Mouse (Mus musculus) spleen, embryonic (tissue): ENCODE data around the gene Nin.

Source experiments
- CTCF ChIA-PET: fragments of 350-600 bp; sonication (Branson Sonifier 250); formaldehyde crosslinking; loops from one replicate; lab custom pipeline; 2022; lab: Charles Lee

The Nin gene

DNA sequence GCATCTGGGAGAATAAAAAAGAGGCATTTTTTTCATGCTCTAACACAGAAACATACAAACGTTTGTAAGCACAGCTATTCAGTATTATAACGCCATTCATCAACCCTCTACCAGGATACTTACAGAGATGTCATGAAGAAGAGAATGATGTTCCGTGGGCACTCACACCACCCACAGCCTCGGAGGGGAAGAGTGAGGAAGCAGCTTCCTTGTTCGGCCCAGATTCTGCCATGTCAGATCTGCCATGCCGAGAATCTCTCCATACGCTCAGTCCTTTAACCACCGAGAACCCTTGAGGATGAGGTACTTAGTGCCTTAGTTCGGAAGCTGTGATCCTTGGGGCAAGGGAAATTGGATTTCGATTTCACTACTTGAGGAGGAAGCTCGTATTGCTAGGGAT, at the start of gene Nin:
Nin (minus strand) TSS at position 367 of the 400 bp plus-strand sequence.
- CTCF ChIA-PET = interaction anchor here (0.6 to 0.7 kb wide), 2 partner anchors 29 to 41 kb away, joined by 3 read pairs; no protein-coding TSS in a partner anchor

- CTCF ChIA-PET = interaction anchor here (0.7 kb wide), 1 partner anchor 872 kb away, joined by 3 read pairs; no protein-coding TSS in a partner anchor
Observed at GRCm38 (mm10) chr12:70161057-70161456, 47.5 kb upstream of the Nin start.

DNA sequence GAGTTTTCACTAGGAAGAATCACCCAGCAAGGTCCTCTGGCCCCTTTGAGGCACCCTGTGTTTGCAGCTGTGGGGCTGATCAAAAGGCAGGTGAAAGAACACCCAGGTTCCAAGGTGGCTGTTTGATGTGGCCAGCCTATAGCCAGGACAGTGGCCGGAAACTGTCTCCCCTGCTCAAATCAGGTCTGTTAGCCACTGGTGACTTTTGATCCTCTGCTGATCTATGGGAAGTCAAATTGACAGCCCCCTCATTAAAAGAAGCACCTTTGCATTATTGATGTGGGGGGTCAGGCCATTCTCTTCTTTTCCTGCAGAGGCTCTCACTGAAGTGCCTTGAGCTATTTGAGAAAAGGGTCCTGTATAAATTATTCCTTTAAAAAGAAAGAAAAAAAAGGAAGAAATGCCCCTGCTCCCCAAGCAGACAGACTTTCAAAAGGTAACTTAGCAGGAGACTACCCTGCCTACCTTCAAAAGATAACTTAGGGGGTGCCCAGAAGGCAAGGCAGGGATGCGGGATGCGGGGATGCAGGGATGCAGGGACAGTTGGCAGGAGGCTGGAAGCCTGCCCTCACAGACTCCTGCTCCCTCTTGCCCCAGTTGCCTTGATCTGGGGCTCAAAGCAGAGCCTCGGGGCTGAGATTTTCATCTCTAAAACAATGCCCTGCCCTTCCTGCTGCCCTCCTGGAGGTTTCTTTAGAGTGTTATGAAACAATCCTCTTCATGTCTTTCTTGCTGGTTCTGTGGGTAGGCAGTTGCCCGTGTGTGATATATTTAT, 44.0 kb upstream of the Nin start:
- CTCF ChIA-PET = no interaction called here

GRCm38 (mm10) chr12:70156222-70156621, 42.7 kb upstream of the Nin start:
- CTCF ChIA-PET = interaction anchor here (0.6 kb wide), 1 partner anchor 271 kb away, joined by 3 read pairs; no protein-coding TSS in a partner anchor

- CTCF ChIA-PET = no interaction called here
Observed at GRCm38 (mm10) chr12:70153842-70154241, 40.3 kb upstream of the Nin start, which contains the start of gene Abhd12b. Gene Abhd12b (plus strand): TSS chr12:70154142.

DNA sequence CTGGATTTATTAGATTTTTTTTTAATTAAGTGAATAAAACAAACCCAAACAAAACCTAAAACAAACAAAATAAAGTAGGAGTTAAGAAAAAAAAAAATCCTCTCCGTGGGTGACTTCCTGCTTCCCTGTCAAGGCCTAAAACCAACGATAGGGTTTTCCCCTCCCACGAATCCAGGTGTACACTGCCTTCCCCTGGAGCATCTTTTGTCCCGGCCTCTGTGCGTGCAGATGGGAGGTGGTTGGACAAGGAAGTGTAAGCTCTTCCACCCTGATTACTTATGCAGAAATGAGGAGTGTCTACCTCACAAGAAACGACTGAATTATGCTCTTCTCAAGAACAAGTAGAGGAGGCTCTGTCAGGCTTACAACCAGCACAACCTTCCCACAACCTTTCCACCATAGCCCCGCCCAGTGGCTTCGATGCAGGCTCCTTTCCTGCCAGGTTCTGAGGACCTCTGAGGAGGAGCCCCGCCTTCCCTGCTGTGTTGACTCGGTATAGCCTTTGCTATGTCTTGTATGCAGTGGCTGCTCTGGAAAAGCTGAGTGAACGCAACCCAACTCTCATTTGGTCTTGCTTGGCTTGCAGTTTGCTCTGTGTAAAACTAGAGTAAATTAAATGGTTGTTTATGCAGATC, 35.2 kb upstream of the Nin start:
- CTCF ChIA-PET = no interaction called here

GRCm38 (mm10) chr12:70147986-70148630, 34.6 kb upstream of the Nin start:
- CTCF ChIA-PET = no interaction called here

DNA sequence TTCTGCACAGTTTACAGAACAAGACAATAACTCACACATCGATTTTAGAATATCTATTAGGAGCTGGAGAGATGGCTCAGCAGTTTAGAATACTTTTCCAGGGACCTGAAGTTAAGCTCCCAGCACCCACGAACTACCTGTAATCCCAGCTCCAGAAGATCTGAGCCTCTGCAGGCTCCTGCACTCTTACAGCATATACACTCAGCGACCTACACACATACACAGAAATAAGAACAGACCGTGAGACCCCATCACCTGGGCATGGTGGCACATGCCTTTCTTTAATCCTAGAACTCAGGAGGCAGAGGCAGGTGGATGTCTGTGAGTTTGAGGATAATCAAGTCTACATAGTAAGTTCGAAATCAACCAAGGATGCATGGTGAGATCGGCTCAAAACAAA, 32.1 kb upstream of the Nin start:
- CTCF ChIA-PET = interaction anchor here (0.6 to 0.9 kb wide), 2 partner anchors 81 to 224 kb away, joined by 4 to 5 read pairs; no protein-coding TSS in a partner anchor

- CTCF ChIA-PET = interaction anchor here (0.7 to 0.9 kb wide), 3 partner anchors 56 to 239 kb away, joined by 3 to 5 read pairs (median 3); no protein-coding TSS in a partner anchor
Observed at GRCm38 (mm10) chr12:70144637-70145448, 31.3 kb upstream of the Nin start.

- CTCF ChIA-PET = interaction anchor here (0.7 kb wide), 1 partner anchor 240 kb away, joined by 3 read pairs; no protein-coding TSS in a partner anchor
Observed at GRCm38 (mm10) chr12:70144106-70144587, 30.6 kb upstream of the Nin start.

DNA sequence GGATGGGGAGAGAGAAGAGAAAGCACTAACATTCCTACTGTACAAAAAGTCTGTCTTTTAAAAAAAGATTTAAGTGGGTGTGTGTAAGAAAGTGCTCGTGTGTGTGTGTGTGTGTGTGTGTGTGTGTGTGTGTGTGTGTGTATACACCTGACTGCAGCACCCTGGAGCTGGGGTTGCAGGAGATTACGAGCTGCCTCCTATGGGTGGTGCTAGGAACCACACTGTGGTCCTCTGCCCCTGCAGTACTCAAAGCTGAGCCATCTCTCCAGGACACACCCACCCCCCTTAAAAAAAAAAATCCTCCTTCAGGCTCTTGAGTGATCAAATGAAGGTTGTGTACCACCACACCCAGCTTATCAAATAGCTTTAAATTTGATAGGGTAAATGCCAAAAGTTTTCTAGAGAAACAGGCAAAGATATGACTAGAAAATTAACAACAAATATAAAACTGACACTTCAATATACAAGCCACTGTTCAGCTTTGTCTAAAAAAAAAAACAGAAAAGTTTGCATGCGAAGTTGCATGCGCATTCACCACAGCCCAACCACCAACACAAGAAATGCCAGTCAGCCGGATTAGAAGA, 27.6 kb upstream of the Nin start:
- CTCF ChIA-PET = interaction anchor here (0.5 to 0.9 kb wide), 2 partner anchors 10 to 57 kb away, joined by 3 to 4 read pairs; no protein-coding TSS in a partner anchor

DNA sequence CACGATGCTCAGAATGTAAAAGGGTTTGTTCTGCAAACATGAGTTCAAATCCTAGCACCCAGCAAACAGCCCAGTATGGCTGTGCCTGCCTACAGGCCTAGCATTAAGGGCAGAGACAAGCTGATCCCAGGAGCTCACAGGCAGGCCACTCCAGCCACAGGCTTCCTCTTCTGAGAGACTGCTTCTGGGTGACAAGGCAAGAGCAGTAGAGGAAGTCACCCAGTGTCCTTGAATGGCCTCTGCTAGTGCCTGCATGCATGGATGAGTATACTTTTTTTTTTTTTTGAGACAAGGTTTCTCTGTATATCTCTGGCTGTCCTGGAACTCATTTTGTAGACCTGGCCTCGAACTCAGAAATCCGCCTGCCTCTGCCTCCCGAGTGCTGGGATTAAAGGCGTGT, 27.0 kb upstream of the Nin start:
- CTCF ChIA-PET = interaction anchor here (0.9 kb wide), 1 partner anchor 10 kb away, joined by 3 read pairs; no protein-coding TSS in a partner anchor

DNA sequence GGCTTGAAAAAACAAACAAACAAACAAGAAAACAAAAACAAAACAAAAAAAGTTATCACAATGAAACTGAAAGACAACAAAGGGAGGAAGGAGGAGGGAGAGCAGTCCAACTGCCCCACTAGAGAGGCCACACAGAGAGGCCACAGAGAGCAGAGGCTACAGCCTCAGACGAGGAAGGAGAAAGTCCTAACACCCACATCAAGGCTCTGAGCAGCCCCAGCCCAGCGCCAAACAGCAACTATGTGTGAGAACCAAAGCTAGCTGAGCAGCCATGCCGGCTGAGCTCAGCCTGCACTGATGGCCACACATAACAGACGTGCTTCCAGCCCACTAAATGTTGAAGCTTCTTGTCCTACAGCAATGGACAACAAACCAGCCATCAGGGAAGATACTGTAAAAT, 26.4 kb upstream of the Nin start:
- CTCF ChIA-PET = interaction anchor here (0.9 kb wide), 1 partner anchor 9 kb away, joined by 3 read pairs; no protein-coding TSS in a partner anchor

DNA sequence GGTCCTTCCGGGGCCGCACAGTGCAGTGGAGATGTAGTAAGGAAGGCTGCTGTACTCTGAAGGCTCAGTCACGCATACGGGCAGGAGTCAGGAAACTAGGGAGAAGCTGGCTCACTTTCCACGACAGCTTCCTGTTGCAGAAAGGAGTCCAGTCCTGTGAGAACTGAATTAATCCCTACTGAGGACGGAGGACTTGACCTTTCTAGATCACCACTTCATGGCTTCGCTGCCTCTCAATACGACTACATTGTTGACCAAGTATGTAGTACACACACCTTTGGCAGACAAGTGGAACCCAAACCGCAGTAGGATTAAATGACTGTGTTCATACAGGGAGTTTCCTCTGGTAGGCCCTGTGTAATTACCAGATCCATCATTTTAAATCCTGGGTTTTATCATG, 24.1 kb upstream of the Nin start:
- CTCF ChIA-PET = interaction anchor here (0.5 to 0.6 kb wide), 2 partner anchors 9 to 29 kb away, joined by 3 read pairs; no protein-coding TSS in a partner anchor

DNA sequence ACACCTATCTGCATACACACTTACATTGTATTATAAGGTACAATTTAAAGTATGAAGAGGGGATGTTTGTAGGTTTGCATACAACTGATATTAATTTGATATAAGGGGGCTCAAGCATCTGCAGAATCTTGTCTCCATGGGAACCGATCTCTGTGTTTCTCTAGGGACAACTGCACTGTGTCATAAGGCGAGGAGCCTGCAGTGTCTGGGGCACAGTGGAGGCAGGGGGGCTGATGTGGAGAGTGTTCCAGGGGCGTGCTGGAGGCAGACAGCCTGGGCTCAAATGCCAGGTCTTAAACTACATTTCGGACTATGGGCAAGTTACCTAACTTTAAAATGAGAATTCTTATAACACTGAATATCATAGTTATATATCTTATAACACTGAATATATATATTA, 23.6 kb upstream of the Nin start:
- CTCF ChIA-PET = interaction anchor here (0.5 to 0.6 kb wide), 2 partner anchors 8 to 29 kb away, joined by 3 read pairs; no protein-coding TSS in a partner anchor

DNA sequence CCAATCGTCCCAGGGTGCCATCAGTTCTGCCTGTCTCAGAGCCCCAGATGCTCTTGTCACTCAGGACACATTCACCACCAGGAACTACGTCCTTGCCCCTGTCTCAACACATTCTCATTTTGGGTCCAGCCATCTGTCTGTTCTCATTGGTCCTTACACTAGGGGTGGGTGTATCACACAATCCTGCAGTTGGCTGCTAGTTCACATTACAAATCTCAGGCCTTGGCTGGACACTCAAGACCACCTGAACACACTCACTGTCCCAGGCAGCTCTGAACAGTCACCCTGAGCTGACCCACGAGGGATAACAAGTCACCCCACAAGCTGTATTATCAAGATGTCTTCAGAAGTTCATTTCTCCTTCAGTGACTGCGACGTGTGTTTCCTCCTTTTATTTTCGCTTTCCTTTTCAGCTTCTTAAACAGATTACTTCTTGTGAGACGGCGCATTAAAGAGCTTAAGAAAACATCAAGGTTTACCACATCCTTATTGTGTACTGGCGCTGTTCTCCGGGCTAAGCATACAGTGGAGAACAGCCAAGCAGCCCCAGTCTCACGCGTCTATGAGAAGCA, 22.8 kb upstream of the Nin start:
- CTCF ChIA-PET = interaction anchor here (1.1 kb wide), 1 partner anchor 25 kb away, joined by 3 read pairs; no protein-coding TSS in a partner anchor

- CTCF ChIA-PET = no interaction called here
Observed at GRCm38 (mm10) chr12:70134627-70135235, 21.2 kb upstream of the Nin start.

DNA sequence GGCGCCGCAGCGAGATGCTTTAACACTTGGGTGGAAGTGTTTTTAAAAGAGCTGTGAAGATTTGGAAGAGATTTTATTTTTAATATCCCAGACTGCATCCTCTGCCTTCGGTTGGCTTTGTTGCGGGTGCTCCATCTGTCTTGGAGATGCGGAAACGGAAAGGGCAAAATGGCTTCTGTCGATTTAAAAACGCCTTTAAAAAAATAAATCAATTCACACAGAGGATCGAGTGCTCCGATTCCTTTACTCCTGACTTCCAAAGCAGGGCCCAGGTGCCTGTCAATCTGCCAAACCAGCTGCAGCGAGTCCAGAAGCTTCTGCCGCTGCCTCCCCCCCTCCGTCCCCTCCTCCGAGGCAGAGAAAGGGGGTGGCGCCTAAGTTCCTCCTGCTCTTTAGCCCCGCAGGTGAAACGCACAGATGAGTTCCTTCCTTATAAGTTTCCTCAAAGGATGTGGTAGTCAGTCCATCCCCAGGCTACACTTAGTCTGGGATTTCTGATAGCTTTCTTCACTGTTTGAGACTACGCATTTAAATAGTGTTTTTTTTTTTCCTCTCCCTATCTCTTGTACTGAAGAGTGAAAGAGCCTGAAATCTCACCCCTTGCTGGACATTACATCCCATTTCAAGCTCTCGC, 17.6 kb upstream of the Nin start:
- CTCF ChIA-PET = interaction anchor here (1.2 kb wide), 1 partner anchor 9 kb away, joined by 3 read pairs; no protein-coding TSS in a partner anchor
